Mouse (Mus musculus): ENCODE data around the gene Acvr1b.

DNA sequence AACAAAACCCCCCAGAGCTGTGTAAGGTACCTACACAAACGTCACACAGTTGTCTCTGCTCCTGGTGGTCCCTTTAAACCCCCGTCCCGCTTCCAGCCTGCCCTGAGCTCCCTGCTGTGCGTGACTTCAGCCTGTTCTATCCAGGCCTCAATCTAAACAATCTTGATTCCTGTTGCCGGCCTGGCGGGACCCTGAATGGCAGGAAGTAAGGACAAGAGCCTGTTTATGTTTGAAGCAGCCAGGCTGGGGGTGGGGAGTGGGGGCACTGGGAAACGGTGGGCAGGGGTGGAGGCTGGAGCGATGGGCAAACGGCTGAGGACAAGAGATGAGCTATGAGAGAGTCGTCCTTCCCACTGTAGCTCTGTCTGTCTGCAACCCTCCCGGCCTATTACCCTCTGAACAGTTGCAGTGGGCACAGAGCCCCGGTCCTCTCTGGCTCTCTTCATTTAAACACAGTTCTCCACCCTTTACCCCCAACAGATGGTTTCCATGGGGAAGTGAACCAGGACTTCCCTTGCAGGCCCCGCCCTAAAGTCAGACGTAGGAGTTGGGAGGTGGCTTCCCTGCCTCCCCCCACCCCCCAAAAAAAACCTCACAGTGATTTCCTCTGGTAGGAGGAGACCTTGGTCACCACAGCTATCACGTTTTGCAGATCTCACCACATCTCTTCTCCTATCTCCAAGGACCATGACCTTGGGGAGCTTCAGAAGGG is 39.7 kb upstream of the Acvr1b start:
- no peak for TF ChIP-seq TBP (conservative IDR thresholded peaks at IDR 0.05; ENCODE audit: low read depth, low read length)
- 0 out of 2 replicates have a peak, but pooled peaks have one; percentile 26 for TF ChIP-seq TCF12 (IDR thresholded peaks at IDR 0.05; ENCODE audit: low read depth, low read length)
- TF ChIP-seq CTCF (conservative IDR thresholded peaks at IDR 0.05 in 1 of 2, IDR thresholded peaks at IDR 0.05 in 1 of 2; ENCODE audit: low read depth in 2 of 2, low read length in 2 of 2) = no peak
- no peak for TF ChIP-seq MXI1 (IDR thresholded peaks at IDR 0.05; ENCODE audit: low read depth, low read length)
- TF ChIP-seq UBTF (IDR thresholded peaks at IDR 0.05; ENCODE audit: low read depth, low read length) = no peak
- no peak for TF ChIP-seq HCFC1 (IDR thresholded peaks at IDR 0.05; ENCODE audit: low read depth, low read length)
- TF ChIP-seq POLR2A (IDR thresholded peaks at IDR 0.05; ENCODE audit: low read depth, low read length) = no peak
- TF ChIP-seq ELF1 (IDR thresholded peaks at IDR 0.05; ENCODE audit: low read depth, low read length) = peak; percentile 17; the same call in 1 of the 2 replicates
- no peak for TF ChIP-seq EP300 (IDR thresholded peaks at IDR 0.05; ENCODE audit: low read length)
- TF ChIP-seq SMC3 (IDR thresholded peaks at IDR 0.05; ENCODE audit: low read depth, low read length) = no peak
- TF ChIP-seq MAX (IDR thresholded peaks at IDR 0.05; ENCODE audit: low read length) = no peak
